Mouse (Mus musculus) kidney, postnatal 14 days (tissue): ENCODE results near the gene Slc35g3.
"Not testable (repeated sequence)": the region's sequence is repeated elsewhere in the genome, so short reads cannot be mapped to it uniquely, and the experiment has no call there.

Source experiments
- DNase-seq: peaks from one replicate; pipeline ENCODE4 v3.0.0; 2022; ENCODE audit warnings: mixed read lengths

Slc35g3 gene

DNA sequence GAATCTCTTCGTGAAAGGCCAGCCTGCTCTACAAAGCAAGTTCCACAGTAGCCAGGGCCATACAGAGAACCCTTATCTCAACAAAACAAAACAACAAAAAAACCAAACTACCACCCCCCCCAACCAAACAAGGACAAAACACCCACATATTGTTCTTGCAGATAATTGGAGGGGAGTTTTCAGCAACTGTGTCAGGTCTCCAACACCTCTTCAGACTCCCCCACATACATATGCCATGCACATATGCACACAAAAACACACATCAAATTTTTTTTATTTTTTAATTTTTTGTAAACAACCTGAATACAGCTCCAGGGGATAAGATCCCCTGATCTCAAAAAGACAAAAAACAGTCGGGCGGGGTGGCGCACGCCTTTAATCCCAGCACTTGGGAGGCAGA lies 7.5 kb downstream of the Slc35g3 start:
- no peak for DNase-seq

DNA sequence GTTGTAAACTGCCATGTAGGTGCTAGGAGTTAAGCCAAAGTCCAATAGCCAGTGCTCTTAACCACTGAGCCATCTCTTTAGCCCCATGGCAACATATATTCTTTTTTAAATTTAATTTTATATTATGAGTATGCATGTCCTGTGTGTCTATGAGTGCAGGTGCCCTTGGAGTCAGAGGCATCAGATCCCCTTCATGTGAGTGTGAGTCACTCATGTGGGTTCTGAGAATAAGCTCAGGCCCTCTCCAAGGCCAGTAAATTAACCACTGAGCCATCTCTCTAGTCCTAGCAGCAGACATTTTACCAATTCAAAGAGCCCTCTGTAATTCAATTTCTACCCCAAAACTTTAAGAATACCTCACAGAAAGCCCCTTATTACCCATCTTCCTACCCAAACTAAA lies 9.1 kb downstream of the Slc35g3 start:
- no peak for DNase-seq

DNA sequence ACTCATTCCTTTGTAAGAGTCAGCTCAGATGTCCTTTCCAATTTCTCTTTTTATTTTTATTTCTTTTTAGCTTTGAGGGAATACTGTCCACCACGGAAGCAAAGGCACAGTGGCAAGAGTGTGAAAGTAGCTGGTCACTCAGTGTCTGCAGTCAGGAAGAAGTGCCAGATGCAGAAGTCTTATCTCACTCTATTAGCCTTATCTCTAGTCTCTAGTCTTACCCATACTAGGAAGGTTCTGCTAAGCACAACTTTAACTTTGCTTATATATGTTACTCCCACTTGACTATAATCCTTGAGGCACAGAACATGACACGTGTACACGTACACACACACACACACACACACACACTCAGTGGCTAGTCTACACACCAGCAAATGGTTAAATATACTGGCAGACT lies 10.1 kb downstream of the Slc35g3 start:
- DNase-seq: no peak

DNA sequence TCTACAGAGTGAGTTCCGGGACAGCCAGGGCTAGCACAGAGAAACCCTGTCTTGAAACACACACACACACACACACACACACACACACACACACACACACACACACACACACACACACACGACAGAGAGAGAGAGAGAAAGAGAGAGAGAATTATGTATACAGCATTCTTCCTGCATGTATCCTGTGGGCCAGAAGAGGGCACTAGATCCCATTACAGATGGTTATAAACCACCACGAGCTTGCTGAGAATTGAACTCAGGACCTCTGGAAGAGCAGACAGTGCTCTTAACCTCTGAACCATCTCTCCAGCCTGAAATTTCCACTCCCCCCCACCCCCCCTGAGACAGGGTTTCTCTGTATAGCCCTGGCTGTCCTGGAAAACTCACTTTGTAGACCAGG lies 30.4 kb downstream of the Slc35g3 start:
- not testable (repeated sequence) for DNase-seq

DNA sequence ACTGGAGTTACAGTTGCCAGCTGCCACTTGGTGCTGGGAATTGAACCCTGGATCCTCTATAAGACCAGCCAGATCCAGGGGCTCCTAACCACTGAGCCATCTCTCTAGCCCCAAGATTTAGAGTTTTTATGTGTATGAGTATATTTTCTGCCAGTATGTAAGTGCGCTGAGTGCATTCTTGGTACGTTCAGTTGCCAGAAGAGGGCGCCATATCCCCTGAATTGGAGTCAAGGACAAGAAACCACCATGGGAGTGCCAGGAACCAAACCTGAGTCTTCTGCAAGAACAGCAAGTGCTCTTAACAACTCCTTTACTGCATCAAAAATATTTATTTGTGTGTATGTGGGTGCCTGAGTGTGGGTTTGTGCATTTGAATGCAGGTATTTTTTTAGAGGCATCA lies 32.7 kb downstream of the Slc35g3 start:
- peak; percentile 57 for DNase-seq

DNA sequence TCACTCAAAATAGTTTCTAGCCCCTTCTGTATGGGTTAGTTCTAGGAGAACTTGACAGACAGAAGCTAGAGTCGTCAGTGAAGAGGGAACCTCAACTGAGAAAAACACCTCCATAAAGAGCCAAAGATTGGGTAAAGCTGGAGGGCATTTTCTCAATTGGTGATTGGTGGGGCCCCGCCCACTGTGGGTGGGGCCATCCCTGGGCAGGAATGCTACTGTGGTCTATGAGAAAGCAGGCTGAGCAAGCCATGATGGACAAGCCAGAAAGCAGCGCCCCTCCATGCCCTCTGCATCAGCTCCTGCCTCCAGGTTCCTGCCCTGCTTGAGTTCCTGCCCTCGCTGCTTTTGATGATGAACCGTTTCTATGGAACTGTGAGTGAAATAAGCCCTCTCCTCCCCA lies 35.8 kb downstream of the Slc35g3 start:
- no peak for DNase-seq

DNA sequence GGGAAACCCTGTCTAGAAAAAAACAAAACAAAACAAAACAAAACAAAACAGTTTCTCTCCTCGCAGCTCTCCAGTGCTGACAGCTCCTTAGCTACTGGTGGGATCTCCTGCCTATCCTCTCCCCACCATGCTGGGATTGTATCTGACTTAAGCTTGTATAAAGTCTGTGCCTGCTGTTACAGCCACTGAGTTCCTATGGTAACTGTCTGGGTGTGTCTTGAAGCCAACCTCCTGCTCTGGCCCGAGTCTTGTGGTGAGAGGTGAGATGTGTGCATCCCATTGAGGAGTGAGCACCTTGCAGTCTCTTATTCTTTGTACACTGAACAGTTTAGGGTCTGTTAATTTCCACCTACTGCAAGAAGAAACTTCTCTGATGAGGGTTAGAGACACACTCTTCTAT lies 38.7 kb downstream of the Slc35g3 start:
- no peak for DNase-seq

DNA sequence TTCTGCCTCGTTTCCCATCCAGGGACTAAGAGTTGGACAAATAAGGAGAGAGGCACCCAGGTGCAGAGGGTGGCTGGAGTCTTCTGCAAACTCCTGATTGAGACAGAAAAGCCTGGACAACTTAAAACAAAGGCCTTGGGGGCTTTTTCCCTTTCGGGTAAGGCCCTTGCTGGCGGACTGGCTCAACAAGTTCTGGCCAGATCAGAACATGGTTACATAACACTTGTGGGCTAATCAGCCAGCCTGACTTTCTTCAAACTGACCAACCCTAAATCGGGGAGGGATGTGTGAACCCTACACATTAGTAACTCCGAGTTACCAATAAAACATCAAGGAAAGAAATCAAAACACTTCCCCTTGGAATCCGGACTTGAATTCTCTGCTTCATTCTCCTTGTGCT lies 40.9 kb downstream of the Slc35g3 start:
- no peak for DNase-seq

DNA sequence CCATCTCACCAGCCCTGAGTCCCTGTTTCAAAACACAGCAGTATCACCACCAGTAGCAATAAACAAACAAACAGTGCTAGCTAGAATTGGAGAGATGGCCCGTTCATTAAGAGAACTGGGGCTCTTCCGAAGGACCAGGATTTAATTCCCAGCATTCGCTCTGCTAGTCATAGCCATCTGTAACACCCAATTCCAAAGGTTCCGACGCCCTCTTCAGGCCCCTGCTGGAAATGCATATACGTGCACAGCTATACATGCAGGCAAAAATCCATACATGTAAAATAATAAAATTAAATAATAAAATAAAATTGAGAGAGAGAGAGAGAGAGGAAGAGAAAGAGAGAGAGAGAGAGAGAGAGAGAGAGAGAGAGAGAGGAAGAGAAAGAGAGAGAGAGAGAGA lies 42.3 kb downstream of the Slc35g3 start:
- no peak for DNase-seq

DNA sequence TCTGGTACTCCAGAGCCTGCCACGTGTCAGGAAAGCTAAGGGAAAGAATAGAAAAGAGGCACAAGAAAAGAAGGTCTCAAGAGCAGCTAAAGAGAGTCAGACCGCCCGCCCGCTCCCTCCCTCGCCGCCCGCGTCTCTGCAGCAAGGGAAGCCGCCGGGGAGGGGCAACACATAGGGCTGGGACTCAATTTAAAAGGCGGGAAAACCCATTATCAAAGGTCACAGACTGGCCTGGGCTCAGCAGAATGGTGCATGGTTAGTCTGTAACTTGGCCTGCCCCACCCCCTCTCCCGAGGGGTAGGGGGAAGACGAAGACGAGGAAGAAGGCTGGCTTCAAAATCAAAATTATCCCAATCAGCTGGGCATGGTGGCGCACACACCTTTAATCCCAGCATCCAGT lies 43.1 kb downstream of the Slc35g3 start:
- peak; percentile 47 for DNase-seq

DNA sequence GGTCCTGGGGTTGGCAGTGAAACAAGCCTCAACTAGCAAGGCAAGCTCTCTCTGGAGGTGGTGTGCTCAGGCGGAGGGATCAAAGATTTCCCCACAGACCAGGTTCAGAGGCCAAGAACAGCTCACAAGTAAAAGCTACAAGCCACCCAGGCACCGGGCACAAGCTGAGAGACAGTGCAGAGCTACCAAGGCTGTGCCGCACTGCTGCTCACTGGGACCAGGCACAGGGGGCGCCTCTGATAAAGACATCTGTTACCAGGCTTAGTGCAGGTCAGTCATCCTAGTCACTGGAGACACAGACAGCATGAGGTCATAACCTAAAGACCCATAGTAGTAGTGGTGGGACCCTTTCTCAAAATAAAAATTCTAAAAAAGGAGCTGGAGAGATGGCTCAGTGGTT lies 44.8 kb downstream of the Slc35g3 start:
- no peak for DNase-seq

DNA sequence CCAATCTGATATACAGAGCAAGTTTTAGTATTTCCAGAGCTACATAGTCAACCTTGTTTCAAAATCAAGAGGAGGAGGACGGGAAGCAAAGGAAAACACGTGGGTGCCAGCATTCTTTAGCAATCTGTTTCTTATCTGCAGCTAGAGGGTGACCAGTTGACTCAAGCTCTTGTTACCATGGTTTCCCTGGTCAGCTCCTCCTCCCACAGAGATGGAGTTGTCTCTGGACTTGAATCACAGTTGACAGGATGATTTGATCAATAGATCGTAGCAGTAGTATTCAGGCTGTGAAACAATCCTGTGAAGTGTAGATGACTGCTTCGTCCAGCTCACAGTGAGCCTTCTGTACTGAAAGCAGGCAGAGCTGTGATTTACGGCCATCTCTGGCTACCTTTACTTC lies 45.8 kb downstream of the Slc35g3 start:
- DNase-seq: peak; percentile 49

DNA sequence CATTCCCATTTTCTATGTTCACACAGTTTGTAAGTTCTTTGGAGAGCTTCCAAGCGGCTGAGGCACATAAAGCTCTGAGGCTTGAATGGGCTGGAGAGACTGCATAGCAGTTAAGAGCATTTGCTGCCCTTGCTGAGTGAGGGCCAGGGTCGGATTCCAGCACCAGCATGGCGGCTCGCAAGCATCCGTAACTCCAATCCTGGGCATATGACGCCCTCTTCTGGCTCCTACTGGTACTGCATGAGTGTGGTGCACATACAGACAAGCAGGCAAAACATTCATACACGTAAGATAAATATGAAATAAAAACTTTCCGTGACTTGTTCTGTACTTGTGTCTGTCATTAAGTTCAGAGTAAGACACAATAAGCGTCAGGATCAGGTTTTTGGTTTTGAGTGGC lies 46.3 kb downstream of the Slc35g3 start:
- DNase-seq: peak; percentile 60

DNA sequence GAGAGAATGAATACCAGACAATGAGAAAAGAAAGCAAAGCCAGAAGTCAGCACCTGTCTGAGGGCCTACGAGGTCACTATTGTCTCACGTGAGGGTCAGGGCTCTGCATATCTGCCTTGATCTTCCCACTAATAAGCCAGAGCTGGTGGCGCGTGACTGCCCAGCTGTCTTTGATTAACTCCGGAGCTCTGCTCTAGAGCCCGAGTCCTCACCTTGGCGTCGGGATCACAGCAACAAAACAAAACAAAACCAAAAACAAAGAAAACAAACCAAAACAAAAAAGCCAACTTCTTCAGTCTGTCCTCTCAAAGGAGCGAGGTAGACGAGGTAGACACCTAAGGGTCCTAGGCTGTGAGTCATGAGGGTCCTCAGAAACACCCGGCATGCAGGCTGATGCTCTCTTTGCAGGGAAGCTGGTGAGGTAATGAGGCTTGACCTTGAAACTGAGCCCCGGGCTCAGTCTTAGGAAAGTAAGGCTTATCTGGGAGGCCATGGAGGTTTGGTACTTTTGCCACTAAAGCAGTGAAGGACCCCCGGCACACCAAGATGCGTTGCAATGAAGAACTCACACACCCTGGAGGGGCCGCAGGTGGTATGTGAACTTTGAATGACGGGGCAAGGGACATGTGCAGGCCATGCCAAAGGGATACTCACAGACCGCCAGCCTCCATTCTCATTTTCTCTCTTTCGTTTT lies 47.0 kb downstream of the Slc35g3 start:
- DNase-seq: peak; percentile 71

DNA sequence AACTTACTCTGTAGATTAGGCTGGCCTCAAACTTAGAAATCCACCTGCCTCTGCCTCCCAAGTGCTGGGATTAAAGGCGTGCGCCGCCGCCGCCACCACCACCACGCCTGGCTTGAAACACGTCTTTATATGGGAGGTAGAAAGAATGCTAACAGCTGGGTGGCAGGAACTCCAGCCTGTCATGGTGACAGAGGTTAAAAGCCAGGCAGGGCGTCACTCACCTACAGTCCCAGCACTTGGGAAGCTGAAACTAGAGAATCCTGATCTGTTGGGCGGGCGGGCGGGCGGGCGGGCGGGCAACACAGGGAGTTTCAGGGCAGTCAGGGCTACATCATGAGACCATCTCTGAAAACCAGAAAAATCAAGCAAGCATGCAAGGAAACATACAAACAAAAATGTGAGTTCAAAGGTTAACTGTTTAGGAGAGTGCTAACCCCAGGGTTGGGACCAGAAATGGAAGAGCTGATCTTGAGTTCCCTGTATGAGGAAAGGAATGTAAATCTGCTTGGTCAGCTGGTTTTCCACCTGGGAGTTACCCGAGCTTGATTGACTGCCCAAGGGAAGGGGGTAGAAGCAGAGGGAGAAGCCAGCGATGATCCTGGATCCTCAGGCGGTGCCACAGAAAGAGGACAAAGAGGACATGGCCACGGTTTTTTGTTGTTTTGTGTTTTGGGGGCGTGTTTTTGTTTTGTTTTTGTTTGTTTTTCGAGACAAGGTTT lies 48.7 kb downstream of the Slc35g3 start:
- peak; percentile 47 for DNase-seq

DNA sequence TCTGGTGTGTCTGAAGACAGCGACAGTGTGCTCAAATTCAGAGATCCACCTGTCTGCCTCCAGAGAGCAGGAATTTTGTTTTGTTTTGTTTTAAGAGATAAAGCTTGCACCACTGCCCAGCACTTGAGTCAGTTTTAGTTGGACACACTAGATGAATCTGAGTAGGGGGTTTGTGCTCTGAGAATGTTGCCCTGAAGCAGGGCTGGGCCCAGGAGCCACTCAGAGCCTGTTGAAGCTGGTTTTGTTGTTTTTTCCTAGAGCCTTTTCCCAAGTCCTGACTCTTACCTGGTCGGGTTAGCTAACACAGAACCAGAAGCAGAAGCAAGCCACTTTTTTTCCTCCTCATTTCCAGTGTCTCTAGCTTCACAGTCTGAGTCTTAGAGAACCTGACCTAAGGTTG lies 50.7 kb downstream of the Slc35g3 start:
- no peak for DNase-seq

DNA sequence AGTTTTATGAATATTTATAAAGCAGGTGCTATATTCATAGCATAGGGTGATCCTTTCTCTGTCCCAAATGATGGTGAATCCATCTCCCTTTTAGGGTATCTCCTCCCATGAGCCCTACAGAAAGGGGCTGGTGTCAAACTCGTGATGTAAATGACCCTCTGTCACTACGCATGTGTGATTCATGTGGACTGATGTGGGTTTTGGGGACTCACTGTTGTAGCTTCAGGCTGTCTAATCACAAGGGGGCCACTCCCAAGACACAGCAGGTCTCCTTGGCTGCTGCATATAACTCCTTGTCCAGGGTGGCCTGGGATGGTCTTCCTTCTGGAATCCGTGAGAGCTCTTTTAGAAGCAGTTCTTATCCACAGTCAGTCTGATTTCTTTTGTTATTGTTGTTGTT lies 51.3 kb downstream of the Slc35g3 start:
- no peak for DNase-seq
